Mouse (Mus musculus): Measurements from ENCODE around the gene Spata31d1d.

The Spata31d1d gene

DNA sequence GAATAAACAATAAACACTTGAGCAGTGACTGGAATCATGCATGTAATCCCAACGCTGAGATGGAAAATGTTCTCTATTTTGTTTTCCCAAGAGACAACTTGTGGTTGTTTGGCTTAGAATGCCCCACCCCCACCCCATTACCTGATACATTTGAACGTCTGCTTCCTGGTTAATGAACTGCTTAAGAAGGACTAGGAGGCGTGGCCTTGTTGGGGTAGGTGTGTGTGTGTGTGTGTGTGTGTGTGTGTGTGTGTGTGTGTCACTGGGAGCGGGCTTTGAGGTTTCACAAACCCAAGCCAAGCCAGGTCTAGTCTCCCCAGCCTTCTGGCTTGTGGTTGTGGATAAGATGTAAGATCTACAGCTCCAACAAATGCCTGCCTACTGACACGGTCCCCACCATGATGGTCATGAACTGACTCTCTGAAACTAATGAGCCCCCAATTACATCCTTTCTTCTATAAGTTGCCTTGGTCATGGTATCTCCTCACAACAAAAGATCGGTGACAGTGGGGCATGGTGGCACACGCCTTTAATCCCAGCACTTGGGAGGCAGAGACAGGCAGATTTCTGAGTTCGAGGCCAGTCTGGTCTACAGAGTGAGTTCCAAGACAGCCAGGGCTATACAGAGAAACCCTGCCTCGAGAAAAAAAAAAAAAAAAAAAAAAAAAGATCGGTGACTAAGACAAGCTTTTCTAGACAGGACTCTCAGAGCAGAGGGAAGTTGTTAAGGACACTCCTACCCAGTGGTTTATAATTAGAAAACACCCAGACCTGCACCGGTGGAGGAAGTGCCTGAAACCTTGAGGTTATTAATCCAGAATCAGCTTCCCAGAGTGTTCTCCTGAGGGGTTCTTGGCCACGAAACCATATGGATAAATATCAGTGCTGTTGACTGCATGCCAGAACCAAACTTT, 55.0 kb downstream of the Spata31d1d start:
- no peak for DNase-seq

Measured in thymus, postnatal 25 days (tissue).